ENCODE assay signal across 8 mouse cellular contexts in the genomic region with DNA sequence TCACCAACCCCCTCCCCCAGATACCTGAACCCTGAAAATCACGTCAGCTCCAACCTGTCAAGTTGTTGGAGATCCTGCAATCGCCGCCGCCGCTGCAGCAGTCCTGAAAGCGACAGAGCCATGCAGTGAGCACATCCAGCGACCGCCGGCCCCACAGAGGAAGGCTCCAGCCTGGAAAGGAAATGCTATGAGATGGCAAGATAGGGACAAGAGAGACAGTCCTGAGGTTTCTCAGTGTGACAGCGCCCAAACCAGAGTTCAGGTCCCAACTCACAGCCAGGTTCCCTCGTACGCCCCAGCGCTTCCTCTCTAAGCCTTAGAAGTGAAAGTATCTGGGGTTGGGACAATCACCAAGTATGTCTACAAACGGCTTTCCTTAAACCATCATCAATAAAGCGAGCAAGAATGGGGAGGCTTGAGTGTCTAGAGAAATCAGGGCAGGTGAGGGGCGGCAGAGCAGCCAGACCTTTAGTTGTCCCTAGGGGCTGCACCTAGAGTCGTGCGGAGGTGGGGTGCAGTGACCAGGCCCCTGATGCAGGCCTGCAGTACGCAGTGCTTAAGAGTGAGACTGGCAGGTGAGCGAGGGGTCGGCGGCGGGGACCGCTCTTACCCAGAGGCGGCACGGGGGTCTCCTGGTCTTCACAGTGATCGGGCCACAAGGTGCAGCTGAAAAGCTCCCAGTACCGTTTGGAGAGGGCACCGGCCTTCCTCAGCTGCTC. TPM values are rescaled to one million over a fixed set of nuclear protein-coding genes. Genes with fewer than 3 reads are reported as not detected.
DNase-seq lines count a peak whose midpoint lies in the region; ATAC-seq lines count a peak whose summit lies in the region.

No protein-coding gene starts in this region.

- peak overlapping the region; percentile 64 to 71 for H3K4me3 ChIP-seq in heart, embryonic 14.5 days (ENCODE audit: control insufficient read depth in 1 of 2, insufficient read depth in 1 of 2, low read depth in 1 of 2, low read length in 2 of 2)
- peak overlapping the region; percentile 61 for H3K4me3 ChIP-seq in stomach, embryonic 15.5 days (replicated peaks)

- peak overlapping the region in 1 of 2 experiments; percentile 12; a peak in 1 of 4 replicates for H3K27ac ChIP-seq in heart, embryonic 14.5 days (replicated peaks in 1 of 2; ENCODE audit: control insufficient read depth in 1 of 2, insufficient read depth in 1 of 2, low read depth in 2 of 2, low read length in 2 of 2)
- H3K27ac ChIP-seq in stomach, embryonic 15.5 days, result peak overlapping the region; percentile 52; the same call in 1 of the 2 replicates

- H3K4me2 ChIP-seq in heart, embryonic 14.5 days (ENCODE audit: low read length), result peak overlapping the region; percentile 95
- H3K4me2 ChIP-seq in stomach, embryonic 15.5 days, result peak overlapping the region; percentile 92

- no peaks in the 10 kb centered on the region for H3K36me3 ChIP-seq in heart, embryonic 14.5 days (ENCODE audit: control insufficient read depth, insufficient read depth, low read length)
- H3K36me3 ChIP-seq in stomach, embryonic 15.5 days, result no peaks in the 10 kb centered on the region

- peaks cover 6 to 10% of the 10 kb centered on the region in 2 experiments; a peak in 3 of 4 replicates for H3K4me1 ChIP-seq in heart, embryonic 14.5 days (ENCODE audit: control insufficient read depth in 2 of 2, insufficient read depth in 2 of 2, low read length in 2 of 2)
- 0 out of 2 replicates have a peak, but pooled peaks cover 14% of the 10 kb centered on the region for H3K4me1 ChIP-seq in stomach, embryonic 15.5 days

- ATAC-seq in heart, embryonic 14.5 days (ENCODE audit: insufficient number of reproducible peaks, insufficient read depth, low FRiP score, low read depth), result no peak
- peak; percentile 37 for ATAC-seq in megakaryocyte-erythroid progenitor cell, adult 5-6 weeks (replicated peaks; ENCODE audit: low FRiP score, low TSS enrichment, poor library complexity, severe bottlenecking)
- ATAC-seq in stomach, embryonic 15.5 days (ENCODE audit: insufficient read depth, low FRiP score, low read depth), result 0 out of 2 replicates have a peak, but pooled peaks have one; percentile 12

- WGBS in heart, embryonic 14.5 days, result under 1% methylated on average over 29 of the region's 29 CpGs
- WGBS in stomach, embryonic 15.5 days, result 3% methylated on average over 29 of the region's 29 CpGs

- H3K9ac ChIP-seq in heart, embryonic 14.5 days (ENCODE audit: low read length), result peak overlapping the region; percentile 78
- H3K9ac ChIP-seq in stomach, embryonic 15.5 days, result peak overlapping the region; percentile 21

- H3K9me3 ChIP-seq in heart, embryonic 14.5 days (ENCODE audit: control insufficient read depth, low read length), result no peaks in the 10 kb centered on the region
- H3K9me3 ChIP-seq in stomach, embryonic 15.5 days, result no peaks in the 10 kb centered on the region

- peak; percentile 29 to 42 for DNase-seq in cerebellum, postnatal 10 days
- no peak for DNase-seq in cerebellum, adult 11 months
- peak; percentile 52 for DNase-seq in embryo, embryonic 10 days (ENCODE audit: low spot score)
- DNase-seq in kidney, postnatal 36 days, result peak; percentile 24 to 64
- no peak for DNase-seq in right cerebral cortex, adult 18-20 months

- no peaks in the 10 kb centered on the region for H3K27me3 ChIP-seq in heart, embryonic 14.5 days (ENCODE audit: control insufficient read depth, insufficient read depth, low read length)
- no peaks in the 10 kb centered on the region for H3K27me3 ChIP-seq in stomach, embryonic 15.5 days (replicated peaks)

RNA-seq across cellular contexts. Expression of gene Tor3a, which starts 0.5 kb away (rescaled TPM):
- polyA plus RNA-seq in heart, embryonic 14.5 days (2014; fragmentation: Nextera tagmentation; extraction: Ambion mirVana), result 6.8 and 8.4 TPM in 2 replicates
- total RNA-seq in megakaryocyte-erythroid progenitor cell, adult 5-6 weeks (2014; fragmentation: Nextera tagmentation), result 7.4 and 10.8 TPM in 2 replicates
- total RNA-seq in megakaryocyte-erythroid progenitor cell, adult 5-6 weeks (2017), result 2.3 and 7.7 TPM in 2 replicates
- polyA plus RNA-seq in stomach, embryonic 15.5 days (2015; fragmentation: Nextera tagmentation; extraction: Ambion mirVana), result 9.9 and 14.0 TPM in 2 replicates

RNA-seq across cellular contexts. Expression of gene Fam20b, which starts 45.3 kb away (rescaled TPM):
- 28.1 TPM in 2 replicates for polyA plus RNA-seq in heart, embryonic 14.5 days (2014; fragmentation: Nextera tagmentation; extraction: Ambion mirVana)
- total RNA-seq in megakaryocyte-erythroid progenitor cell, adult 5-6 weeks (2014; fragmentation: Nextera tagmentation), result 24.9 and 35.7 TPM in 2 replicates
- total RNA-seq in megakaryocyte-erythroid progenitor cell, adult 5-6 weeks (2017), result 41.1 and 46.9 TPM in 2 replicates
- 34.0 and 37.8 TPM in 2 replicates for polyA plus RNA-seq in stomach, embryonic 15.5 days (2015; fragmentation: Nextera tagmentation; extraction: Ambion mirVana)

Comparison
In these comparisons a context has a peak if more than half of its experiments do, and no peak if none do; other contexts are left out.
1. DNase-seq: peak in cerebellum, postnatal 10 days (2 of 2), embryo, embryonic 10 days (single experiment) and kidney, postnatal 36 days (2 of 2); none in cerebellum, adult 11 months (single experiment) and right cerebral cortex, adult 18-20 months (single experiment).